Mouse (Mus musculus) left cerebral cortex, postnatal 14 days (tissue): Measurements from ENCODE around the gene Hunk. TPM values are rescaled to one million over a fixed set of nuclear protein-coding genes. Genes with fewer than 3 reads are reported as not detected.

Experiments
- DNase-seq, 2 experiments: peaks; one replicate each; pipeline ENCODE4 v3.0.0; 2021 to 2022; ENCODE audit warnings: low spot score in 2 of 2, mixed read lengths in 1 of 2
- intact Hi-C: fragments of 180-260 bp; cut with DNase I; formaldehyde crosslinking; loops from one replicate; pipeline ENCODE4 v1.15.1; 2025
- total RNA-seq, 2 experiments: library from RNA; stranded (reverse); gene quantifications; 2 replicates each; pipeline ENCODE4 v1.2.3; 2021

Hunk gene
- total RNA-seq, 2 experiments from 2014 or later = 11.8 to 14.5 TPM

DNA sequence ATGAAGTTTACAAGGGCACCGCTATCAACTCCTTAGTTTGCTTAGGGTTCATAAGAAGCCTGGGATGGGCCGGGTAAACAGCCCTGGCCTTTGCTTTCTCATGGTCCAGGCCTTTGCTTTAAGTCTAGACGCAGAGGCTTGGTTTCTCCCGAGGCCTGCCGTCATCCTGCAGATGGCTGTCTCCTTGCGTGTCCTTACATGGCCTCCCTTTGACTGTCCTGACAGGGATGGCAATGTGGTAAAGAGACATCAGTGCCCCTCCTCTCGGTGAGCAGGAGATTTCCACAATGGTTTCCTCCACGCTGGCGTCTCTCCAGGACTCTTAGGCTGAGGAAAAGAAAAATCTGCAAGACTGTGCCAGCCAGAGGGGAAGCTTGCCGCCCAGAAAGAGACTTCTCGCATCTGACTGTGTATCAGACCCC is 36.3 kb downstream of the Hunk start:
- intact Hi-C loops = no loop called here
- peak; percentile 54 to 64 for DNase-seq

DNA sequence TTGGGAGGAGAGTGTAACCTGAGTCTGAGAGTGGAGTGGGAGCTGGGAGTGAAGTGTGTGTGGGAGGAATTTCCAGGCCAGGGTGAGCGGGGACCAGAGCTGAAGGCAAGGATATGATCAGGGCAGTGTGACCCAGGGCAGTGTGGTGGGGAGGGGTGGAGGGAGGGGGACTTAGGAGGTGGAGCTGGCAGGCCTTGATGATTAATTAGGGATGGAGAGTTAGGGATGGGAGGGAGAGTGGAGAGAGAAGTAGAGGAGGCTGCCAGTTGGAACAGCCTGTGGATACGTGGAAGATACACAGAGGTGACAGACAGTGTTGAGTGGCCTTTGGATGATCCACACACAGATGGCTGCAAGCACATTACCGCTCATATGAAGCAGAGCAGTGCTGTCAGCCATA is 38.1 kb downstream of the Hunk start:
- intact Hi-C loops = loop anchor here (2.0 kb wide), 1 partner anchor 35 kb away; no protein-coding TSS in a partner anchor
- no peak for DNase-seq

DNA sequence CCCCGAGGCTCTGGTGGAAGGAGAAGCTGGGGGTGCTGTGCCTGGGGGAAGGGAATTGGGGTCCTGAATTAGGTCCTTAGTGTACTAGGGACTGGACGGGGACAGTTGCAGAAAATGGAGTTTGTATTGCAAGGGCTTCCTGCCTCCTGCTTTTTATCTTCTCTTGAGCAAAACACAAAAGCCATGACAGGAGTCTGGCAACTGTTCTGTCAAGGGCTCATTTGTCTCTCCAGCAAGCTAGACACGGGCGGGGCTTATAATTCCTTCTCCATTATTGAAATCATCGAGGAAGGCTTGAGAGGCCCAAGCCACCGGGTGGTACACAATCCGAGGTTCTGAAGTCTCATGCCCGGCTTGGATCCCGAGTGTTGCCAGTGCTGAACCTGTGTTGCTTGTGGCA is 38.6 kb downstream of the Hunk start:
- DNase-seq = no peak
- intact Hi-C loops = loop anchor here (2.0 kb wide), 1 partner anchor 36 kb away; no protein-coding TSS in a partner anchor

DNA sequence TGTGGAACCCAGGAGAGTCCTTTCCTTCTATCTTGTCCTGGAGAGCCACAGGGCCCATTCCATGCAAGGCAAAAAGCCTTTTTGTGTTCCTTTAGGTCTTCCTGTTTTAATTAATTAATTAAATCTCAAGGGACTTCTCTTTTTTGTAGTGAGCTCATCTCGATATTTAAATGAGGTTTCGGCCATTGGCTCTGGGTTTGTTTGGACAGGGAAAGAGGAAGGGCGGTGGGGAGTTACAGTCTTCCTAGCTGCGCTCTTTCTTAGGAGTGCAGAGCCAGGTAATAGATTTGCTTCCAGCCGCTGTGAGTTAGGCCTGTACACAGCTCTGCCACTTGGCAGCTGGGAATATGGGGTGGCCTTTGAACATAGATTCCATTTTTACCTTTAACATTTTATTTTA is 40.4 kb downstream of the Hunk start:
- intact Hi-C loops = no loop called here
- no peak for DNase-seq

DNA sequence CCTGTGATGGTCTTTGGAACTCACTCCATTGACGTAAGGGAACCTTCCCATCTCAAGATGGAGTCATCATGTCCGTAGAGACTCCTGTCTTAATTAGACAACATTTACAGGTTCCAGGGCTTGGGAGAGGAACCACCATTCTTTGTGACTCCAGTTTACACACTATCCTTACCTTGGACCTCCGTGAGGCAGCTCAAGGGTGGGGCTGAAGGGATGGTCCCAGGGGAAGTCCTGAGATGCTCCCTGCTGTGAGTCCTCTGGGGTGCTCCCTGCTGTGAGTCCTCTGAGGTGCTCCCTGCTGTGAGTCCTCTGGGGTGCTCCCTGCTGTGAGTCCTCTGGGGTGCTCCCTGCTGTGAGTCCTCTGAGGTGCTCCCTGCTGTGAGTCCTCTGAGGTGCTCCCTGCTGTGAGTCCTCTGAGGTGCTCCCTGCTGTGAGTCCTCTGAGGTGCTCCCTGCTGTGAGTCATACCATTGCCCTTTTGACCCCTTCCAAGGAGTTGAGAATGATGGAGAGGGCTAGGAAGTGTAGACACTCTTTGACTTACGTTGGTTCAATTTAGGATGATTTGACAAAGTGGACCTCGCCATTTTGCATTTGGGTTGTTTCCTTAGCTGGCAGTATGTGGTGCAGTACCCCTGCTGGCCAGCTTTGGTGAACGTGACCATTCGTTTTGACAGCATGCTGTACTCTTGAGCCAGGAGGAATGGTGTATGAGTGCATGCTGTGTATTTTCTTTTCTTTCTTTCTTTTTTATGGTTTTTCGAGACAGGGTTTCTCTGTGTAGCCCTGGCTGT is 42.2 kb downstream of the Hunk start:
- intact Hi-C loops = no loop called here
- no peak for DNase-seq

DNA sequence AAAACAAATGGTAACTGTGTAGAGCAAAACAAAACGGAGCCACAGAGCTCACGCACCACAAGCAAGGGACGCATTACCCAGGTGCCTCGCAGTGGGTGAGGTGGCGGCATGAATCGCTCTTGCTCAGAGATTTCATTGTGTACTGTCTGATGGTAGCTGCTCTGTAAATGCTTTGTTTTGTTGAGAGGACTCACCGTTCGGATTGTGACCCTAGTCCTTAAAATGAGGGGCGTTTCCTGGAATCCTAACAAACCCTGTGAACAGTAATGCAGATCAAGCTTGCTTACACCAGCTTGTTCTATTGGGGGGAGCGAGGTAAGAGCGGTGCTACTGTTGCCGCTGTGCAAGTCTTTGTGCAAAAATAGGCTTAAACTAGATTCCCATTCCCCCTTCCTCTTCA is 47.7 kb downstream of the Hunk start:
- intact Hi-C loops = no loop called here
- DNase-seq = no peak

DNA sequence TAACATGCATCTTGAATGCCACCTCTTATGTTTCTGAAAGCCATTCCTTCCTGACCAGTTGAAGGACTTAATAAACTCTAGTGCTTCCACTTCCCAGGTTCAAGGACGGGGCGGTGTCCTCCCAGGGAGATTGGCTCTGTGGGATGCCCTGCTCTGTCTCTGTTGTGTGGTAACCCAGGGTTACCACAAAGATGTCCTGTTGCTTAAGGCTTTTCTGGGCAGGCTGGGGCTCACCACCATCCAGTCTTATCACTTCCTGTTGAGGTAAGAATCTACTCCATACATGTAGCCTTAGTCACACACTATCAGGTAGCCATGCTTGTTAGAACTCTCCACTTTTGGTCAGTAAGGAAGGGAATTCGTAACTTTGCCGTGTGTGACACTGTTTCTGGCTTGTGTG is 49.4 kb downstream of the Hunk start:
- DNase-seq = no peak
- intact Hi-C loops = no loop called here

DNA sequence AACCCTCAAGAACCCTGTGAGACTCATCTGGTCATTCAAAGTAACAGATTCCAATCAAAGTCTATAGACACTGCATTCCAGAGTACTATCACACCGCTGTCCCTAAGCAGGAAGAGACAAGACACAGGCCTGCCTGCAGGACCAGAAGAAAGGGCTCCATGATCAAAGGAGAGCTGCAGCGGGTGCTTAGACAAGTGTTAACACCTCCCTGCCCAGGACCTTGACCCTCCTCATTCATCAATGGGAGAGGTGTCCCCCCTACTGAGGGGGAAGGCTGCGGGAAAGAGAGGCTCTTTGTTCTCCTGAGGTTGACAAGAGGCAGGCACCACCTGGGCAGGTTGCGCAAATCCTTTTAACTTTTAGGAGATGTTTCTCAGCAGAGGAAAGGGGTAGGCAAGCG is 51.5 kb downstream of the Hunk start:
- intact Hi-C loops = no loop called here
- no peak for DNase-seq

DNA sequence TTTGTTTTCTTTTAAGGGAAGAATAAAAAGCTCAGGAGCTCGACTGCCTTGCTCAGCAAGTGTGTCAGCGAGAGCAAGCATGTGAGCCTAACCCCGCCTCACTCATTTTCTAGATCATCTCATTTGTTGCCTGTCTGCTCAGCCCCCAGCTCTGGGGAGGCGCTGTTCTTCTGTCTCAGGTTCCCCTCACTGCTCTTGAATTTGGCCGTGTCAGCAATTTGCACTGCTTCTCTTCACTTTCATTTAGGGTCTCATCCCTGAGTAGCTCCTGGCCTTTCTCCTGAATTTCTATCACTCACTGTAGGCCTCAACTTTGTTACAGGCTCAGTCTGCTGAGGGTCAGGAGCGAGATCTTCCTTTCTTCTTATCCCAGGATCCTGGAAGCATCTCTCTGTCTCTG is 53.7 kb downstream of the Hunk start:
- no peak for DNase-seq
- intact Hi-C loops = no loop called here

DNA sequence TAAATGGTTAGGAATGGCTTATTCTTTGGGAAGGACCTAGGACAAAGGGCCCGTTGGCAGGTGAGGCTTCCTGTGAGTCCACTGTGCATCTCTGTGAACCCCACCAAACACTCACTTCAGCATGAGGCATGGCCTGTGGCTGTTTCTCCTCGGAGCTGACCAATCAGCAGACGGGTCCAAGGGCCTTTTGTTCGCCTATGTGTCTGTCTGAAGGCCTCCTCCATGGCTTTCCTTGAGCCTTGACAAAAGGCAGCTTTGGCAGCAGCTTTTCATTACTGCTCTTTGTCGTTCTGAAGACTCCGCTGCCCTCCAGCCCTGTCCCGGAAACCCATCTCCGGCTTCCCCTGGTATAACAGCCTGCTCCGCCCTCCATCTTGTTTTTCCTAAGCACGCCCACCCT is 54.8 kb downstream of the Hunk start:
- intact Hi-C loops = no loop called here
- no peak for DNase-seq

DNA sequence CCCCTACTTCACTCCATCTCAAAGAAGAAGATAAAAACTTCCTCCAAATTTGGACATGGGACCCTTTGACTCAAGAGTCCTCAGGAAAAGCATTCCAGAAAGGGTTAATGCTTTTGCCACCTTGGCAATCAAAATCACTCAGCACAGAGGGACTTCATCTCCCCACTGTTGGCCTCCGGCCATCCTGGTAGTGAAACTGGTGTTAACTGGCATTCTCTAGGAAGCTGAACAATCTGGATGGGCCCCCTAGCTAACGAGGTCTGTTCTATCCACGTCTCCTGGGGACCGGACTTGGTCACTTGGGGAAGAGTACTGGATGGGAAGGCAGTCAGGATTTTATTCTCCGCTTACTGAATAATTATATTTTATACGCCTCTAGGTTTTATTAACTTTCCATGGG is 57.2 kb downstream of the Hunk start:
- intact Hi-C loops = no loop called here
- DNase-seq = no peak

DNA sequence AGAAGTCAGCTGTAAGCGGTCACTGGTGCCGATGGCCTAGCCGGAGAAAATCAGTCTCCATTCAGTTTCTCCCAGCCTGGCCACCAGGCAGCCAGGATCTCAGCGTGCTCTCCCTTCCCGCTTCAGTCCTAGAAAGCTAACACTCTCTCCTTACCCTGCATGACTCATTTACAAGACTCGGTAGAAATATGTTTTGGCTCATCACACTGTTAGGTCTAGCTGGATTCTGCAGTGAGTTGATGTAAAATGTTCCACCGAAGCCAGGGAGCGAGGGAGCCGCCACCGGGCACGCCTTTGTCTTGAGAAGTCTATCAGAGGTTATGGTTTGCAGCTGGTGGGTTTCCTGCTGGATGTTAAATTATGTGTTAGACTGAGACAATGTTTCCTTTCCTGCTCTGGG is 67.4 kb downstream of the Hunk start:
- intact Hi-C loops = no loop called here
- DNase-seq = peak; percentile 19 to 27

DNA sequence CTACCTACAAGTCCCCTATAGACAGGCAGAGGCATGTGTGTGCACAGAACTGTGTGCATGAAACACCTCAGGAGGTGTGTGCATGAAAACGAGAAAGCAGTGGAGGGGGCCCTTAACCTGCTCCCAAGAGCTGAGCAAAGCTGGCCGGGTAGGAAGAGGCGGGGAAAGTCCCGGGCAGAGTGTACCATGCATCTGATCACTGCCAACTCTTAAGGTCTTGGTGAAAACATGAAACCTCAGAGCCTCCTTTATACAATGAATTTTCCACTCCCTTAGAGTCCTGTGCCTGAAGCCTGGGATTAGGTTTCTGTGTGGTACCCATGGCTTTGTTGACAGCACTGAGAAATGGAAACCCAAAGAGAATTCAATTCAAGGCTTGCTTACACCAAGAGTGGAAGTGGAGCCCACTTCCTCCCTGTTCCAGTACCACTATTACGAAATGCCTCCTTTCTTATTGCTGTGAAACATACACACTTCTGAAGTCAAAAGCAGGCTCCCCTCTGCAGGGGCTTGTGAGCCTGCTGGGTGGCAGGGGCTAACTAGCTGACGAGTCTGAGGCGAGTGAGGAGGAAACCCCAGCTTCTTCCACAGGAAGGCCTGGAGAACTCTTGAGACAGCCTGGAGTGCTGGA is 70.8 kb downstream of the Hunk start:
- no peak for DNase-seq
- intact Hi-C loops = no loop called here

DNA sequence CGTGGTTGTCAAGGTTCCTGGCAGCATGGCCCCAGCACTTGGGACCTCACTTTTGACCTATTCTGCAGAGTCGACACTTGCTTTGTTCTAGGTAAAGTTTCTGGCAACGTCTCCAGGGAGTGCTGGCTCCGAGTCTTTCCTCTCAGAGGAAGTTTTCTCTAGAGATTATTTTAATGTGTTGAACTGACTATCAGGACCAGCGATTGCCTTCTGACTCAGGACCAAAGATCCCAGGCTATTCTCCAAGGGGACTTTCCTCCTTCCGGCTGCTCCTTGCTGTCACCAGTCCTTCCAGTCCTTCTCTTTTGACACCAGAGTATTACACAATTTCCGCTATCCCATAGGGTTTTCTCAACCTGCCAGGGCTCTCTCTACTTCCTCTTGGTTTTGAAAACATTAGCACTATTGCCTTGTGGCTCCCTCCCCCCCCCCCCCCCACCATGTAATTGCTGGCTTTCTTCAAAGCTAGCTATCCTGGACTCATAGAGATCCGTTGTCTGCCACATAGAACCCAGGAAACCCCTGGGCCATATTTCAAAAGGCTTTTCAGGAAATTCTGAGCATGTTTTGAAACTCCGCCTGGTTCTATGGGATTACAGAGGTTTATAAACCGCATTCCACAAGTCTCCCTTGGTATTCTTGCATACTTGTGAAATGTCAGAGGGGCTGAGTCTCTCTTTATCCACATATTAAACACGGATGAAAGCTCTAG is 73.2 kb downstream of the Hunk start:
- intact Hi-C loops = no loop called here
- DNase-seq = no peak

DNA sequence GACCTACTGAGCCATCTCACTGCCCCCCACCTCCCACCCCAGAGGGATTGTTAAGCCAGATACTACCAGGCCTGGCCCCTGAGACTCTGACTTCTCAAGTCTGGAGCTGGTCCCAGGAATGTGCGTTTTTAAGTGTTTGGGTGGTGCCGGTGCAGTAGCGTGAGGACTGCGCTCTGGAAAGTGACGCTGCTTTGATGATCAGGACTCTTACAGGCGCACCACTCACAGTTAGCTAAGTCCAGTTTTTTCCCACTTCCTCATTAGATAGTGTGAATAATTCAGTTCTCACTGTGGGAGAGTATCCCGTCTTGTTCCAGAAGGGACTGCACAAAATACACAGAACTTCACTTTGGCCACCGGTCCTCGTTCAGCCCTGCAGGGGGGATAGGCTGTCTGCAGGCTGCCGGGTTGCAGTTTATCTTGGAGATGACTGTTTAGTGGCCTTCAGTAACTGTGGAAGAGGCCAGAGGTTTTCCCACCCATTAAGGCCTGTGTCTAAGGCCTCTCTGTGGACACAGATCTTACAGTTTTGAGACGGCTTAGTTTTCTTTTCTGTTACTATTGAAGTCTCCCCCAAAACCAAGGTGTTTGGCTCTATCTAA is 75.6 kb downstream of the Hunk start:
- DNase-seq = no peak
- intact Hi-C loops = loop anchor here (5.0 kb wide), 1 partner anchor 74 kb away; the partner anchor contains the start of gene Hunk

DNA sequence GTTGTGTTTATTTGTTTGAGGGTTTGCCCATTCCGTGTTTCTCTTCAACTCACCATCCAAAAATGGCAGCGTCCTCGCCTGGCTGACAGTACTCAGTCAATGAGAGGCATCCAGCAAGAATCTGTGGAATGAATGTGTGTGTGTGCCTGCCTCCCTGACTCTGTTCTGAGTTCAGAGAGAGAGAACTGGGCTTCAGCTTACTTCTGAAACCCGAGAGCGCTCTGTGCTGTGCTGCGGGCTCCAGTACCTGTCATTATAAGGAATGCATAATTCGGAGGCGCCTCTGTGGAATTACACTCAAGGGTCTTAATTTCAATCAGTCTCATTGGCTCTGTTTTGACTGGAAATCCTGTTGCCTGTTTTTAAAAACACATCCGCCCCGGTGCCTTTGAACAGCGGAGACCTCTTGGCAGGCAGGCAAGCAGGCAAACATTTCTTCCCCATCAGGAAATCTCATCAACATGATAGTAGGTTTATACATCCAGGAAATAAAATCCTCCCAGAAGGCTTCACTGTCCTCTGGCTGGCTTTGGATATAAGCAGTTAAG is 77.0 kb downstream of the Hunk start:
- no peak for DNase-seq
- intact Hi-C loops = loop anchor here (5.0 kb wide), 1 partner anchor 76 kb away; the partner anchor contains the start of gene Hunk

DNA sequence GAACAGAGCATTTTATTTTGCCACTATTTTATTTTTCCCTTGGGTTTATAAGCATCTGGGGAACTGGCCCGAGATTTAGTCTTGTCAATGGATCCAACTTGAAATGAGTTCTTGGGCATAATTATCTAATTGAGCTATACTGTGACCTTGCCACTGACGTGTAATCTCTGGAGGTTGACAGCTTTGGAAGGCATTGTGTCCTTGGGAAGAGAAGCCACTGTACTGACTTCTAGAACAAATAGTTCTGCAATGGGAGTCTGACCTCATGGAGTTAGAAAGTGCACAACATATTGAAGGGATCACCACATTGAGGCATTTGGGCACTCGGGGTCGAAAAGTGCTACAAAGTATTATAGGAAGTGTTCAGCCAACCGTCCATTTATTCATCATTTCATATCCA is 79.3 kb downstream of the Hunk start:
- no peak for DNase-seq
- intact Hi-C loops = no loop called here

DNA sequence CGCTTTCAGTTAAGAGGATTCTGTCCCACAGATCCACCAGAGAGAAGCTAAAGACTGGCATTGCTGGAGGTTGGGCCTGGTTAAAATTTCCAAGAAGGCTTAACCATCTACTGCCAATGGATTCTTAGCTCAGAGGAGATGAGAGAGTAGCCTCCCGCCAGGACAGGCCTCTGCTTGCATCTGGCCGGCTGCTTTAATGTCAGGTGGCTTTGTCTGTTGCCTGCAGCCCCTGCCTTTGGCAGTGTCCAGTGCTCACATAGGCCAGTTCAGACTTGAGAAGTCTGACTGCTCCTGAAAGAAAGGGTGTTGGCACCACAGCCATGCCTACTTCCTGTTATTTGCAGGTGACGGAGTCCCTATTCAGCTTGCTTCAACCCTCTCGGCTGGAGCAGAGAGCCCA is 82.5 kb downstream of the Hunk start:
- intact Hi-C loops = no loop called here
- no peak for DNase-seq

DNA sequence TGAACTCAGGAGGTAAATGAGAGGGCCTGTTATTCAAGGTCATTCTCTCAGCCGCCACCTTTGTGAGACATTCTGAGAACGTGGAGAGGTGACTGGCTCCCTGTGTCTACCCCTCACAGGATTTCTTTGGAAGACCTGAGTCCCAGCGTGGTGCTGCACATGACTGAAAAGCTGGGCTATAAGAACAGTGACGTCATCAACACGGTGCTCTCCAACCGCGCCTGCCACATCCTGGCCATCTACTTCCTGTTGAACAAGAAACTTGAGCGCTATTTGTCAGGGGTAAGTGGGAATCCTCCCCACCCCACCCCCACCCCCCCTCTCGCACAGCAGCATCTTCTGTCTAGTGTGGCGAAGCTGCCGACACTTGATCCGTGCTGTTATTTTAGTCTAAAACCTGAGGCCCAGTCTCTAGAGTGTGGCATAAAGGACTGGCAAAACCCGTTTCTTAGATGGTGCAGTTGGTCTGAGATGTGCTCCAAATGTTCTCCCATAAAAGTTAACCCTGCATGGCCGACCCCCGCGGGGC is 90.0 kb downstream of the Hunk start:
- DNase-seq = no peak
- intact Hi-C loops = no loop called here

DNA sequence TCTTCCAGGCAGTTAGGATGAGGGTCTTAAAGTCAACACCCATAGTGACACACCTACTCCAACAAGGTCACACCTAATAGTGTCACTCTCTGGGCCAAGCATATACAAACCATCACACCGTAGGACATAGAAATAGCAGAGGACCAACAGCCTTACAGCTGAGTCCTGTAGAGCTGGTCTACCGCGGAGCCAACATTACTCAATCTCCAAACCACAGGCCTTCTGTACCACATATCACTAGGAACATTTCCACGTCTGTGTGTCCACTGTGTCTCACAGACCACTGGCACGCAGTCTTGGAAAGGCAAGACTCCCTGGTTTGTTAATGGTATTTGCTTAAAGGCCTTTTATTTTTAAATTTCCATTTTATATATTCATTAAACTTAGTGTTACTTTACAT is 95.8 kb downstream of the Hunk start:
- no peak for DNase-seq
- intact Hi-C loops = no loop called here
